In the genomic region with DNA sequence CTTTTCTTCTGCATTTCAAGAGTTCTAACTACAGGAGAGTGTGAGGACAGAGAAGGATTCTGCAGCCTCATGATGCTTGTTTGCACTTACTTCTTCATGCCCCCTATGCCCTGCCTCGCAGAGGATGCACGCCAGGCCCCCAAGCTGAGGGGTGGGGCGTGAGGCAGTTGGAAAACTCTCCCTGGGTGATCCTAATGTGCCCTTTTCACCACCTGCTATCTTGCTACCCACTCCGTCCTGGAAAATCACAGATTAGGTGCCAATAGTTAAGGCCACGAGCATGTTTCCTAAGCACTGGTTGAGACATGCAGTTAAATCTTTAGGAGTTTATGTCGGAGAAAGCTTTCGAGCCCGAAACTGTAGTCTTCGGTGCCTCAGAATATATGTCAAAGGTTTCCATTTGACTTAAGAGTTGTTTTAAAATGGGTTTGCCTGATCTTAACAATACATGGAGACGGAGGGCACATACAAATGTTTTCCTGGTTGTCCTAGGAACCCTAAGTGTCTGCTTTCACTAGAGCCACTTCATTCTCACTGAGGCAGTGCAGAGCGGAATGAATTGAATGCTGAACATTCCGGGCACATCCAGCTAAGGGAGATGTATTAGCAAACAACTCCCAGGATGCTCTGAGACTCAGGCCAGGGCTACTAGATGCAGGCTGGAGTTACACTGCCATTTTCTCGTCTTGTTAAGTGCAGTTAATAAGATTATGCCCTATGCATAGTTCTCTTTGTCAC, we compare ENCODE assay signal across 17 mouse cellular contexts. TPM values are rescaled to one million over a fixed set of nuclear protein-coding genes. Genes with fewer than 3 reads are reported as not detected.
DNase-seq lines count a peak whose midpoint lies in the region; ATAC-seq lines count a peak whose summit lies in the region.
"Had no signal": no experiment of that assay in that cellular context is flagged by ENCODE, and none has a peak within 500 bp of the region (broad histone marks: within the 10 kb centered on the region; RNA-seq: fewer than 3 reads in every experiment).

No protein-coding gene starts in this region.

- no peaks in the 10 kb centered on the region for H3K36me3 ChIP-seq in forebrain, embryonic 14.5 days (ENCODE audit: control insufficient read depth, insufficient read depth, low read length)
- H3K36me3 ChIP-seq in forebrain, embryonic 12.5 days (replicated peaks), result no peaks in the 10 kb centered on the region
- H3K36me3 ChIP-seq in midbrain, embryonic 14.5 days (ENCODE audit: control insufficient read depth, insufficient read depth, low read length), result no peaks in the 10 kb centered on the region
- no peaks in the 10 kb centered on the region for H3K36me3 ChIP-seq in midbrain, embryonic 15.5 days (replicated peaks)
- H3K36me3 ChIP-seq: embryonic facial prominence, embryonic 13.5 days; liver, embryonic 12.5 days had no signal

- no peak for ATAC-seq in forebrain, embryonic 14.5 days
- ATAC-seq in forebrain, embryonic 12.5 days (ENCODE audit: low FRiP score), result no peak
- no peak for ATAC-seq in midbrain, embryonic 14.5 days (ENCODE audit: low FRiP score, low TSS enrichment)
- ATAC-seq in midbrain, embryonic 15.5 days (replicated peaks), result no peak; the same call in 1 of the 2 replicates
- no peak for ATAC-seq in cerebellum, adult (ENCODE audit: insufficient number of reproducible peaks, low FRiP score, low TSS enrichment)
- ATAC-seq: inflammation-experienced regulatory T-cells, adult 6 months; liver, embryonic 12.5 days had no signal

- no peak overlapping the region for H3K4me2 ChIP-seq in forebrain, embryonic 14.5 days (ENCODE audit: low read length)
- H3K4me2 ChIP-seq in forebrain, embryonic 12.5 days, result no peak overlapping the region
- no peak overlapping the region for H3K4me2 ChIP-seq in midbrain, embryonic 14.5 days (ENCODE audit: low read length)
- H3K4me2 ChIP-seq in midbrain, embryonic 15.5 days, result no peak overlapping the region
- H3K4me2 ChIP-seq: embryonic facial prominence, embryonic 13.5 days; liver, embryonic 12.5 days had no signal

- H3K9me3 ChIP-seq in forebrain, embryonic 14.5 days (replicated peaks; ENCODE audit: control insufficient read depth, low read length), result no peaks in the 10 kb centered on the region
- no peaks in the 10 kb centered on the region for H3K9me3 ChIP-seq in forebrain, embryonic 12.5 days
- no peaks in the 10 kb centered on the region for H3K9me3 ChIP-seq in midbrain, embryonic 14.5 days (ENCODE audit: control insufficient read depth, low read length)
- H3K9me3 ChIP-seq in midbrain, embryonic 15.5 days, result no peaks in the 10 kb centered on the region
- H3K9me3 ChIP-seq: embryonic facial prominence, embryonic 13.5 days; liver, embryonic 12.5 days had no signal

- H3K4me3 ChIP-seq in forebrain, embryonic 14.5 days (ENCODE audit: low read depth, low read length), result no peak overlapping the region
- H3K4me3 ChIP-seq in forebrain, embryonic 12.5 days (replicated peaks), result no peak overlapping the region
- H3K4me3 ChIP-seq in midbrain, embryonic 14.5 days (replicated peaks; ENCODE audit: low read depth, low read length), result no peak overlapping the region
- no peak overlapping the region for H3K4me3 ChIP-seq in midbrain, embryonic 15.5 days
- H3K4me3 ChIP-seq: embryonic facial prominence, embryonic 13.5 days; liver, embryonic 12.5 days had no signal

- no peak overlapping the region for H3K27ac ChIP-seq in forebrain, embryonic 14.5 days (ENCODE audit: low read depth, low read length)
- no peak overlapping the region for H3K27ac ChIP-seq in forebrain, embryonic 12.5 days
- H3K27ac ChIP-seq in midbrain, embryonic 14.5 days (replicated peaks; ENCODE audit: low read depth, low read length), result no peak overlapping the region
- no peak overlapping the region for H3K27ac ChIP-seq in midbrain, embryonic 15.5 days
- H3K27ac ChIP-seq: embryonic facial prominence, embryonic 13.5 days; kidney, postnatal 0 days; liver, embryonic 12.5 days had no signal

- no peaks in the 10 kb centered on the region for H3K4me1 ChIP-seq in forebrain, embryonic 14.5 days (ENCODE audit: control insufficient read depth, insufficient read depth, low read length)
- H3K4me1 ChIP-seq in forebrain, embryonic 12.5 days, result no peaks in the 10 kb centered on the region
- H3K4me1 ChIP-seq in midbrain, embryonic 14.5 days (ENCODE audit: control insufficient read depth, insufficient read depth, low read length), result no peaks in the 10 kb centered on the region
- H3K4me1 ChIP-seq in midbrain, embryonic 15.5 days, result no peaks in the 10 kb centered on the region
- H3K4me1 ChIP-seq: embryonic facial prominence, embryonic 13.5 days; liver, embryonic 12.5 days had no signal

- no peak overlapping the region for H3K9ac ChIP-seq in forebrain, embryonic 14.5 days (ENCODE audit: low read length)
- no peak overlapping the region for H3K9ac ChIP-seq in forebrain, embryonic 12.5 days
- H3K9ac ChIP-seq in midbrain, embryonic 14.5 days (replicated peaks; ENCODE audit: low read length), result no peak overlapping the region
- H3K9ac ChIP-seq in midbrain, embryonic 15.5 days, result no peak overlapping the region
- H3K9ac ChIP-seq: embryonic facial prominence, embryonic 13.5 days; liver, embryonic 12.5 days had no signal

- DNase-seq in forebrain, embryonic 14.5 days (ENCODE audit: low spot score), result peak; percentile 30
- peak; percentile 24 for DNase-seq in midbrain, embryonic 14.5 days
- DNase-seq in heart, postnatal 10 days, result peak; percentile 67 to 77
- no peak for DNase-seq in frontal cortex, adult 2 months (ENCODE audit: extremely low spot score in 1 of 2, low spot score in 1 of 2)
- DNase-seq in layer of hippocampus, postnatal 10 days (ENCODE audit: low spot score in 2 of 2), result no peak
- DNase-seq: cerebellum, adult 9-11 months; gastrocnemius, postnatal 14 days; layer of hippocampus, adult 9-11 months; left cerebral cortex, postnatal 4 days; thymus, postnatal 4 days had no signal

- intact Hi-C loops in heart, postnatal 10 days (cut with DNase I), result loop anchor here (2.0 kb wide), 1 partner anchor 37 kb away; no protein-coding TSS in a partner anchor

- 82% methylated on average over 13 of the region's 13 CpGs for WGBS in forebrain, embryonic 14.5 days
- WGBS in forebrain, embryonic 12.5 days, result 75% methylated on average over 13 of the region's 13 CpGs
- 76% methylated on average over 13 of the region's 13 CpGs for WGBS in midbrain, embryonic 14.5 days
- WGBS in midbrain, embryonic 15.5 days, result 73% methylated on average over 13 of the region's 13 CpGs

- no peaks in the 10 kb centered on the region for H3K27me3 ChIP-seq in forebrain, embryonic 14.5 days (replicated peaks; ENCODE audit: control insufficient read depth, insufficient read depth, low read length)
- no peaks in the 10 kb centered on the region for H3K27me3 ChIP-seq in forebrain, embryonic 12.5 days
- no peaks in the 10 kb centered on the region for H3K27me3 ChIP-seq in midbrain, embryonic 14.5 days (ENCODE audit: control insufficient read depth, insufficient read depth, low read length)
- no peaks in the 10 kb centered on the region for H3K27me3 ChIP-seq in midbrain, embryonic 15.5 days (replicated peaks)
- H3K27me3 ChIP-seq: embryonic facial prominence, embryonic 13.5 days; liver, embryonic 12.5 days had no signal

RNA-seq across cellular contexts. Expression of a gene that starts 51.7 kb away (rescaled TPM):
- 98.0 and 103 TPM in 2 replicates for polyA plus RNA-seq in forebrain, embryonic 14.5 days (2014; fragmentation: Nextera tagmentation; extraction: Ambion mirVana)
- 86.1 and 104 TPM in 2 replicates for polyA plus RNA-seq in forebrain, embryonic 12.5 days (2016; fragmentation: Nextera tagmentation; extraction: Ambion mirVana)
- polyA plus RNA-seq in midbrain, embryonic 14.5 days (2014; fragmentation: Nextera tagmentation; extraction: Ambion mirVana), result 123 and 132 TPM in 2 replicates
- polyA plus RNA-seq in midbrain, embryonic 15.5 days (2015; fragmentation: Nextera tagmentation; extraction: Ambion mirVana), result 131 and 137 TPM in 2 replicates
- total RNA-seq in heart, postnatal 10 days (2021), result 10 to 100 TPM; 69.1 to 70.8 TPM
- 29.9 and 33.7 TPM in 2 replicates for polyA plus RNA-seq in frontal cortex, adult 2 months (2012; rRNA removed)
- total RNA-seq in layer of hippocampus, postnatal 10 days (2021), result 10 to 100 TPM; 38.1 to 43.0 TPM

Comparison
In these comparisons a context has a peak if more than half of its experiments do, and no peak if none do; other contexts are left out.
1. DNase-seq: peak in forebrain, embryonic 14.5 days (single experiment), midbrain, embryonic 14.5 days (single experiment) and heart, postnatal 10 days (2 of 2); none in frontal cortex, adult 2 months (0 of 2) and layer of hippocampus, postnatal 10 days (0 of 2).